ENCODE assay signal across 8 mouse cellular contexts in the genomic region with DNA sequence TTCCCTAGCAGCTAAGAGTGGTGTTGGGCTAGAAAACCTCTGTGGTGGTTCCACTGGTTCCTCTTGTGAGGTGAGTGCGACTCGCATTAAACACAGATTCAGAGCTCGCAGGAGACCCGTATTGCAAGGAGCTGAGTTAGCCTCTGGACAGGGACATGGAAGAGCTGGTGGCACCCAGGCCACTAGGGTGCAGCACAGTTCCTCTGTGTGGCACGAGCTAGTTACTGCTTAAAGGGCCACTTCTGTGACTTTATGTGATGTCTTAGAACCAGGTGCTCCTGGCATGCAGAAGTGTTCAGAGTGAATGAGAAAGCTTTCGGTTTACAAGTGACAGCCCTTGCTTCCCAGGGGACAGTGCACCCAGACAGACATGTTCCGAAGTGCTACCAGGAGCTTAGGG. TPM values are rescaled to one million over a fixed set of nuclear protein-coding genes. Genes with fewer than 3 reads are reported as not detected.
A peak's percentile ranks its signal among the peaks of the same experiment; 100 is the strongest.
DNase-seq lines count a peak whose midpoint lies in the region; ATAC-seq and TF ChIP-seq lines count a peak whose summit lies in the region.

No protein-coding gene starts in this region.

- no peak overlapping the region for H3K9ac ChIP-seq in midbrain, postnatal 0 days (replicated peaks; ENCODE audit: low read length, poor library complexity, severe bottlenecking)
- no peak overlapping the region for H3K9ac ChIP-seq in midbrain, embryonic 15.5 days
- no peak overlapping the region for H3K9ac ChIP-seq in embryonic facial prominence, embryonic 11.5 days (replicated peaks; ENCODE audit: low read length)
- no peak overlapping the region for H3K9ac ChIP-seq in liver, embryonic 14.5 days (replicated peaks)

- no peaks in the 10 kb centered on the region for H3K4me1 ChIP-seq in midbrain, postnatal 0 days (ENCODE audit: insufficient read depth, low read length)
- H3K4me1 ChIP-seq in midbrain, embryonic 15.5 days = no peaks in the 10 kb centered on the region
- H3K4me1 ChIP-seq in embryonic facial prominence, embryonic 11.5 days (ENCODE audit: control insufficient read depth, insufficient read depth, low read length) = no peaks in the 10 kb centered on the region
- no peaks in the 10 kb centered on the region for H3K4me1 ChIP-seq in liver, embryonic 14.5 days (replicated peaks; ENCODE audit: control insufficient read depth in 2 of 2, insufficient read depth in 2 of 2, low read length in 1 of 2)

- H3K27ac ChIP-seq in midbrain, postnatal 0 days (ENCODE audit: low read depth, low read length) = no peak overlapping the region
- no peak overlapping the region for H3K27ac ChIP-seq in midbrain, embryonic 15.5 days
- no peak overlapping the region for H3K27ac ChIP-seq in embryonic facial prominence, embryonic 11.5 days (replicated peaks; ENCODE audit: low read depth, low read length)
- no peak overlapping the region for H3K27ac ChIP-seq in liver, embryonic 14.5 days

- no peak overlapping the region for H3K4me3 ChIP-seq in midbrain, postnatal 0 days (ENCODE audit: low read depth, low read length)
- no peak overlapping the region for H3K4me3 ChIP-seq in midbrain, embryonic 15.5 days
- H3K4me3 ChIP-seq in embryonic facial prominence, embryonic 11.5 days (ENCODE audit: low read depth, low read length) = no peak overlapping the region
- H3K4me3 ChIP-seq in liver, embryonic 14.5 days (ENCODE audit: insufficient read depth in 1 of 2, low read depth in 2 of 2, low read length in 2 of 2) = no peak overlapping the region

- whole genome bisulfite sequencing in midbrain, postnatal 0 days = 73% methylated on average over 7 of the region's 7 CpGs
- 73% methylated on average over 7 of the region's 7 CpGs for WGBS in midbrain, embryonic 15.5 days
- 75% methylated on average over 7 of the region's 7 CpGs for WGBS in embryonic facial prominence, embryonic 11.5 days
- 74% methylated on average over 7 of the region's 7 CpGs for WGBS in liver, embryonic 14.5 days (ENCODE audit: insufficient replicate concordance)

- TF ChIP-seq CTCF in midbrain, postnatal 0 days (IDR thresholded peaks at IDR 0.05) = peak; percentile 64
- TF ChIP-seq CTCF in liver, embryonic 14.5 days (IDR thresholded peaks at IDR 0.05; ENCODE audit: low read depth) = peak; percentile 72

- H3K4me2 ChIP-seq in midbrain, postnatal 0 days (ENCODE audit: low read depth, low read length, poor library complexity, severe bottlenecking) = no peak overlapping the region
- H3K4me2 ChIP-seq in midbrain, embryonic 15.5 days = no peak overlapping the region
- H3K4me2 ChIP-seq in embryonic facial prominence, embryonic 11.5 days (ENCODE audit: low read depth, low read length) = no peak overlapping the region
- H3K4me2 ChIP-seq in liver, embryonic 14.5 days (ENCODE audit: low read depth) = no peak overlapping the region

- no peaks in the 10 kb centered on the region for H3K9me3 ChIP-seq in midbrain, postnatal 0 days (ENCODE audit: low read length)
- H3K9me3 ChIP-seq in midbrain, embryonic 15.5 days = no peaks in the 10 kb centered on the region
- no peaks in the 10 kb centered on the region for H3K9me3 ChIP-seq in embryonic facial prominence, embryonic 11.5 days (replicated peaks; ENCODE audit: control insufficient read depth, low read length)
- H3K9me3 ChIP-seq in liver, embryonic 14.5 days (ENCODE audit: control insufficient read depth, low read length) = no peaks in the 10 kb centered on the region

- no peak for TF ChIP-seq EP300 in liver, embryonic 14.5 days (IDR thresholded peaks at IDR 0.05; ENCODE audit: low read depth)

- DNase-seq in adrenal gland, postnatal 14 days = peak; percentile 66
- no peak for DNase-seq in adrenal gland, adult 18-20 months (ENCODE audit: low spot score in 2 of 2)
- peak; percentile 35 for DNase-seq in midbrain, postnatal 0 days (ENCODE audit: low spot score)
- DNase-seq in embryonic facial prominence, embryonic 11.5 days (ENCODE audit: low spot score) = peak; percentile 41
- DNase-seq in liver, embryonic 14.5 days (ENCODE audit: low read depth in 3 of 3, low spot score in 3 of 3) = no peak
- peak; percentile 45 for DNase-seq in right cerebral cortex, postnatal 25 days

- H3K36me3 ChIP-seq in midbrain, postnatal 0 days (ENCODE audit: insufficient read depth, low read length) = peaks cover 78% of the 10 kb centered on the region
- peaks cover 74% of the 10 kb centered on the region for H3K36me3 ChIP-seq in midbrain, embryonic 15.5 days (replicated peaks)
- H3K36me3 ChIP-seq in embryonic facial prominence, embryonic 11.5 days (replicated peaks; ENCODE audit: control insufficient read depth, insufficient read depth, low read depth, low read length) = peaks cover 22% of the 10 kb centered on the region
- H3K36me3 ChIP-seq in liver, embryonic 14.5 days (replicated peaks; ENCODE audit: control insufficient read depth, insufficient read depth, low read depth) = peaks cover 84% of the 10 kb centered on the region

- ATAC-seq in midbrain, postnatal 0 days (ENCODE audit: low FRiP score) = no peak
- ATAC-seq in midbrain, embryonic 15.5 days (replicated peaks) = no peak
- ATAC-seq in embryonic facial prominence, embryonic 11.5 days (replicated peaks; ENCODE audit: insufficient number of reproducible peaks, low FRiP score, low TSS enrichment, low read depth) = no peak
- ATAC-seq in liver, embryonic 14.5 days (ENCODE audit: insufficient read depth) = peak; percentile 31; the same call in 1 of the 2 replicates
- ATAC-seq in erythroblast, adult 5-6 weeks (replicated peaks; ENCODE audit: low FRiP score, poor library complexity, severe bottlenecking) = no peak; the same call in 1 of the 2 replicates

- no peaks in the 10 kb centered on the region for H3K27me3 ChIP-seq in midbrain, postnatal 0 days (ENCODE audit: insufficient read depth, low read length)
- no peaks in the 10 kb centered on the region for H3K27me3 ChIP-seq in midbrain, embryonic 15.5 days (replicated peaks)
- H3K27me3 ChIP-seq in embryonic facial prominence, embryonic 11.5 days (ENCODE audit: control insufficient read depth, insufficient read depth, low read length) = no peaks in the 10 kb centered on the region
- no peaks in the 10 kb centered on the region for H3K27me3 ChIP-seq in liver, embryonic 14.5 days (ENCODE audit: control insufficient read depth, insufficient read depth, low read length)

RNA-seq across cellular contexts. Expression of a gene that starts 7.9 kb away (rescaled TPM):
- total RNA-seq in adrenal gland, postnatal 14 days (2021) = 35.5 and 36.1 TPM in 2 replicates
- 10 to 100 TPM; 33.2 to 33.4 TPM for total RNA-seq in adrenal gland, adult 18-20 months (2021)
- 26.6 and 28.0 TPM in 2 replicates for total RNA-seq in midbrain, postnatal 0 days (2014; rRNA removed)
- 25.0 and 27.0 TPM in 2 replicates for polyA plus RNA-seq in midbrain, postnatal 0 days (2015; fragmentation: Nextera tagmentation; extraction: Ambion mirVana)
- 25.1 and 30.4 TPM in 2 replicates for polyA plus RNA-seq in midbrain, embryonic 15.5 days (2015; fragmentation: Nextera tagmentation; extraction: Ambion mirVana)
- 49.6 and 51.6 TPM in 2 replicates for polyA plus RNA-seq in embryonic facial prominence, embryonic 11.5 days (2014; fragmentation: Nextera tagmentation; extraction: Ambion mirVana)
- polyA plus RNA-seq in liver, embryonic 14.5 days (2012; rRNA removed) = 22.9 and 24.0 TPM in 2 replicates
- 23.9 and 25.5 TPM in 2 replicates for polyA plus RNA-seq in liver, embryonic 14.5 days (2014; fragmentation: Nextera tagmentation; extraction: Ambion mirVana)
- total RNA-seq in erythroblast, adult 5-6 weeks (2015; ENCODE audit: low replicate concordance) = 5.6 and 10.0 TPM in 2 replicates
- total RNA-seq in erythroblast, adult 5-6 weeks (2017; ENCODE audit: low replicate concordance) = 6.3 and 7.5 TPM in 2 replicates

RNA-seq across cellular contexts. Expression of a gene that starts 8.0 kb away (rescaled TPM):
- 10.5 and 14.6 TPM in 2 replicates for total RNA-seq in adrenal gland, postnatal 14 days (2021)
- total RNA-seq in adrenal gland, adult 18-20 months (2021) = 1 to 10 TPM; 1.1 to 2.5 TPM
- total RNA-seq in midbrain, postnatal 0 days (2014; rRNA removed) = 4.2 and 7.6 TPM in 2 replicates
- polyA plus RNA-seq in midbrain, postnatal 0 days (2015; fragmentation: Nextera tagmentation; extraction: Ambion mirVana) = 5.9 and 6.2 TPM in 2 replicates
- 15.4 TPM in 2 replicates for polyA plus RNA-seq in midbrain, embryonic 15.5 days (2015; fragmentation: Nextera tagmentation; extraction: Ambion mirVana)
- polyA plus RNA-seq in embryonic facial prominence, embryonic 11.5 days (2014; fragmentation: Nextera tagmentation; extraction: Ambion mirVana) = 204 and 209 TPM in 2 replicates
- polyA plus RNA-seq in liver, embryonic 14.5 days (2012; rRNA removed) = 60.1 and 64.4 TPM in 2 replicates
- 131 and 142 TPM in 2 replicates for polyA plus RNA-seq in liver, embryonic 14.5 days (2014; fragmentation: Nextera tagmentation; extraction: Ambion mirVana)
- total RNA-seq in erythroblast, adult 5-6 weeks (2015; ENCODE audit: low replicate concordance) = 15.7 and 23.2 TPM in 2 replicates
- total RNA-seq in erythroblast, adult 5-6 weeks (2017; ENCODE audit: low replicate concordance) = 31.3 and 38.8 TPM in 2 replicates

RNA-seq across cellular contexts. Expression of a gene that starts 15.3 kb away (rescaled TPM):
- total RNA-seq in adrenal gland, postnatal 14 days (2021) = 0.15 and 0.53 TPM in 2 replicates
- total RNA-seq in adrenal gland, adult 18-20 months (2021) = under 1 TPM; 0.13 to 0.16 TPM
- 0.05 and 0.52 TPM in 2 replicates for total RNA-seq in midbrain, postnatal 0 days (2014; rRNA removed)
- 0.07 and 0.11 TPM in 2 replicates for polyA plus RNA-seq in midbrain, postnatal 0 days (2015; fragmentation: Nextera tagmentation; extraction: Ambion mirVana)
- polyA plus RNA-seq in midbrain, embryonic 15.5 days (2015; fragmentation: Nextera tagmentation; extraction: Ambion mirVana) = 0.12 and 0.27 TPM in 2 replicates
- 0.17 and 0.34 TPM in 2 replicates for polyA plus RNA-seq in embryonic facial prominence, embryonic 11.5 days (2014; fragmentation: Nextera tagmentation; extraction: Ambion mirVana)
- polyA plus RNA-seq in liver, embryonic 14.5 days (2012; rRNA removed) = 0.30 and 0.45 TPM in 2 replicates
- polyA plus RNA-seq in liver, embryonic 14.5 days (2014; fragmentation: Nextera tagmentation; extraction: Ambion mirVana) = 0.75 and 0.76 TPM in 2 replicates
- 1.0 and 2.5 TPM in 2 replicates for total RNA-seq in erythroblast, adult 5-6 weeks (2015; ENCODE audit: low replicate concordance)
- total RNA-seq in erythroblast, adult 5-6 weeks (2017; ENCODE audit: low replicate concordance) = 0.56 and 1.3 TPM in 2 replicates

RNA-seq across cellular contexts. Expression of a gene that starts 33.0 kb away (rescaled TPM):
- 17.1 and 26.9 TPM in 2 replicates for total RNA-seq in adrenal gland, postnatal 14 days (2021)
- total RNA-seq in adrenal gland, adult 18-20 months (2021) = 10 to 100 TPM; 17.5 to 25.9 TPM
- total RNA-seq in midbrain, postnatal 0 days (2014; rRNA removed) = 10.2 and 10.8 TPM in 2 replicates
- 21.1 and 21.9 TPM in 2 replicates for polyA plus RNA-seq in midbrain, postnatal 0 days (2015; fragmentation: Nextera tagmentation; extraction: Ambion mirVana)
- polyA plus RNA-seq in midbrain, embryonic 15.5 days (2015; fragmentation: Nextera tagmentation; extraction: Ambion mirVana) = 19.9 and 22.4 TPM in 2 replicates
- polyA plus RNA-seq in embryonic facial prominence, embryonic 11.5 days (2014; fragmentation: Nextera tagmentation; extraction: Ambion mirVana) = 24.2 and 25.0 TPM in 2 replicates
- polyA plus RNA-seq in liver, embryonic 14.5 days (2012; rRNA removed) = 44.5 and 61.2 TPM in 2 replicates
- polyA plus RNA-seq in liver, embryonic 14.5 days (2014; fragmentation: Nextera tagmentation; extraction: Ambion mirVana) = 107 and 109 TPM in 2 replicates
- total RNA-seq in erythroblast, adult 5-6 weeks (2015; ENCODE audit: low replicate concordance) = 102 and 114 TPM in 2 replicates
- 96.2 and 117 TPM in 2 replicates for total RNA-seq in erythroblast, adult 5-6 weeks (2017; ENCODE audit: low replicate concordance)

Comparison
In these comparisons a context has a peak if more than half of its experiments do, and no peak if none do; other contexts are left out.
1. DNase-seq: peak in adrenal gland, postnatal 14 days (single experiment), midbrain, postnatal 0 days (single experiment), embryonic facial prominence, embryonic 11.5 days (single experiment) and right cerebral cortex, postnatal 25 days (single experiment); none in adrenal gland, adult 18-20 months (0 of 2) and liver, embryonic 14.5 days (0 of 3).